Mouse (Mus musculus) thymus, adult 2 months (tissue): ENCODE measurements around the gene Gtpbp10. TPM values are rescaled to one million over a fixed set of nuclear protein-coding genes. Genes with fewer than 3 reads are reported as not detected.

Experiments used
- DNase-seq: peaks from one replicate; pipeline ENCODE4 v3.0.0; 2021
- H3K27ac ChIP-seq: fragments of 200-500 bp; 2 replicates; pipeline ENCODE4 v1.5.1; 2012; ENCODE audit warnings: low read length, control low read depth; ENCODE audit not compliant: control insufficient read depth, insufficient read depth
- H3K27me3 ChIP-seq: fragments of 200-500 bp; 2 replicates; pipeline ENCODE4 v1.6.1; 2012; ENCODE audit warnings: mild to moderate bottlenecking, low read length, moderate library complexity, mixed read lengths; ENCODE audit not compliant: control insufficient read depth, insufficient read depth
- H3K36me3 ChIP-seq: fragments of 200-500 bp; 2 replicates; pipeline ENCODE4 v1.6.1; 2012; ENCODE audit warnings: mild to moderate bottlenecking, low read length, moderate library complexity; ENCODE audit not compliant: control insufficient read depth, insufficient read depth
- H3K4me1 ChIP-seq: fragments of 200-500 bp; replicated peaks from 2 replicates; pipeline ENCODE4 v1.6.1; 2012; ENCODE audit warnings: low read length; ENCODE audit not compliant: control insufficient read depth, insufficient read depth
- H3K4me3 ChIP-seq: fragments of 200-500 bp; 2 replicates; pipeline ENCODE4 v1.5.1; 2012; ENCODE audit warnings: mild to moderate bottlenecking, low read length, control low read depth, moderate library complexity; ENCODE audit not compliant: control insufficient read depth, insufficient read depth
- CTCF ChIP-seq: fragments of 200-500 bp; IDR thresholded peaks from 2 replicates; pipeline ENCODE4 v1.5.1; 2012; ENCODE audit warnings: mild to moderate bottlenecking, control low read depth, low read length, moderate library complexity, borderline replicate concordance; ENCODE audit not compliant: control insufficient read depth, poor library complexity, insufficient read depth; ENCODE audit errors: extremely low read depth
- POLR2A ChIP-seq: fragments of 200-500 bp; IDR thresholded peaks from 2 replicates; pipeline ENCODE4 v1.6.1; 2012; ENCODE audit warnings: mild to moderate bottlenecking, low read length, control low read depth, moderate library complexity; ENCODE audit not compliant: control insufficient read depth, poor library complexity, insufficient read depth; ENCODE audit errors: extremely low read depth
- WGBS: fragments of 180-500 bp; shearing (Covaris S2); methylation state at CpG from one replicate; pipeline ENCODE4 v1.1.7; 2018; 5-methylcytosine and 5-hydroxymethylcytosine counted together
- polyA plus RNA-seq: library from polyadenylated mRNA; depleted of rRNA; stranded (reverse); fragments of >200 nt; gene quantifications from 2 replicates; pipeline ENCODE4 v1.2.3, GENCODE M21; 2012

The Gtpbp10 gene
- polyA plus RNA-seq, 1 experiment = 1.9 TPM

DNA sequence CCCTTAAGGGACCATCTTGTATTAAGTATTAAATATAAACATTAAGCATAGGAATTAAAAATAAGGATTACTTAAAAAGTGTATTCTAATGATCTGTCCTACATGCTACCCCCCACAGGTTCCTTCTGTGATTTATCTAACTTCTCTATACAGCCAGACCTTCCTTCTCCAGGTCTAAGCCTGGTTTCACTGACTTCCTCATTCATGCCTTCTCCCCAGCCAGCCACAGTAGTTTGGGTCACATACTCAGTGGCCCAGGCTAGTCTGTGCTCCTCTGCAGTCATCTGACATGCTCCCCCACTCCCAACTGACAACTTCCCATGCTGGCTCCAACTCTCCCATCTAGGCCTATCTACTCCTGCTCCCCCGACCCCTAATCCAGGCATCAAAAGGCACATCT, 8.2 kb downstream of the Gtpbp10 start:
- Histone ChIP-seq H3K4me1 (no peaks in the 10 kb centered on the region), H3K27me3 (no peaks in the 10 kb centered on the region), H3K36me3 (no peaks in the 10 kb centered on the region; the same call in 1 of the 2 replicates), H3K4me3 (no peak overlapping the region), H3K27ac (no peak overlapping the region)
- WGBS = 97% methylated on average over 1 of the region's 1 CpGs
- TF ChIP-seq CTCF = no peak
- no peak for TF ChIP-seq POLR2A
- DNase-seq = no peak

- H3K4me1 ChIP-seq = no peaks in the 10 kb centered on the region
- 93% methylated on average over 3 of the region's 3 CpGs for WGBS
- DNase-seq = no peak
- no peak overlapping the region for H3K4me3 ChIP-seq
- H3K36me3 ChIP-seq = no peaks in the 10 kb centered on the region
- H3K27ac ChIP-seq = no peak overlapping the region
- H3K27me3 ChIP-seq = no peaks in the 10 kb centered on the region
- TF ChIP-seq POLR2A = no peak
- TF ChIP-seq CTCF = no peak
These were observed 19.0 kb downstream of the Gtpbp10 start for GRCm38 (mm10) chr5:5540385-5540784.

- H3K36me3 ChIP-seq = no peaks in the 10 kb centered on the region
- no peaks in the 10 kb centered on the region for H3K4me1 ChIP-seq
- TF ChIP-seq CTCF = no peak
- no peak for TF ChIP-seq POLR2A
- no peaks in the 10 kb centered on the region for H3K27me3 ChIP-seq
- no peak overlapping the region for H3K27ac ChIP-seq
- WGBS = 97% methylated on average over 3 of the region's 3 CpGs
- no peak for DNase-seq
- no peak overlapping the region for H3K4me3 ChIP-seq
These were observed 19.6 kb downstream of the Gtpbp10 start for GRCm38 (mm10) chr5:5539771-5540170.

DNA sequence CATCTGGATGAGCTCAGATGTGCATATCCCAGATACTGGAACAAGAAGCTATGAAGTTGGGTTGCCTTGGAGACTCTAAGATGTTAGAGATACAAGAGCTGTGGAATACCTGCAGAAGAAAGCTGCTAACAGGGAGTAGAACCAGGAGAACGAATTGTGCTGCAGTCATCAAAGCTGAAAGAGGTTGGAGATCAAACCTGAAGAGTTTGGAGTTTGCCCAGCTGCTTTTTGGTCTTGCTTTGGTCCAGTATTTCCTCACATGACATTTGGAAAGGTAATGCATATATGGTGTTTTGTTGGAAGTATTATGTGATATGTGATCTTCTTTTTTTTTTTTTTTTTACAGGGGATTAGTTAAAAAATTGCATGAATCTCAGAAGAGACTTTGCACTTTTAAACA, 23.2 kb downstream of the Gtpbp10 start:
- TF ChIP-seq CTCF (no peak), POLR2A (no peak)
- Histone ChIP-seq H3K4me1 (no peaks in the 10 kb centered on the region), H3K36me3 (no peaks in the 10 kb centered on the region), H3K27me3 (no peaks in the 10 kb centered on the region), H3K27ac (no peak overlapping the region), H3K4me3 (no peak overlapping the region)
- WGBS = 93% methylated on average over 1 of the region's 1 CpGs
- no peak for DNase-seq

GRCm38 (mm10) chr5:5533656-5534420, 25.5 kb downstream of the Gtpbp10 start:
- no peaks in the 10 kb centered on the region for H3K4me1 ChIP-seq
- WGBS = 98% methylated on average over 3 of the region's 3 CpGs
- no peak for TF ChIP-seq CTCF
- no peak overlapping the region for H3K4me3 ChIP-seq
- H3K27me3 ChIP-seq = no peaks in the 10 kb centered on the region
- no peak for DNase-seq
- no peak overlapping the region for H3K27ac ChIP-seq
- H3K36me3 ChIP-seq = no peaks in the 10 kb centered on the region

DNA sequence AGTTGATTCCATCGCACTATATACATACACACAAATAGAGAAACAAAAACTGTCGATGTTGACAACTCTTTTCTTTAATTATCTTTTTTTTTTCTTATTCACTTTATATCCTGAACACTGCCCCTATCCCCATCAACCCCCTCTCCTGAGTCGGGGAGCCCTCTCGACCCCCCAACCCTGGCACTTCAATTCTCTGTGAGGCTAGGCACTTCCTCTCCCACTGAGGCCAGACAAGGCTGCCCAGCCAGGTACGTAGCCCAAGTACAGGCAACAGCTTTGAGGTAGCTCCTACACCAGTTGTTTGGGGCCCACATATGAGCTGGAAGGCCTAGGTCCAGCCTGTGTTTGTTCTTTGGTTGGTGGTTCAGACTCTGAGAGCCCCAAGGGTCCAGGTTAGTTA, 43.9 kb downstream of the Gtpbp10 start:
- Histone ChIP-seq H3K36me3 (no peaks in the 10 kb centered on the region), H3K4me1 (peaks cover 5% of the 10 kb centered on the region; the same call in 1 of the 2 replicates), H3K27ac (no peak overlapping the region), H3K27me3 (no peaks in the 10 kb centered on the region), H3K4me3 (no peak overlapping the region)
- no peak for TF ChIP-seq POLR2A
- 80% methylated on average over 5 of the region's 5 CpGs for WGBS
- DNase-seq = no peak
